Mouse (Mus musculus) erythroid progenitor cell, adult 5-6 weeks (primary cell): ENCODE data around the gene Olfr819. TPM values are rescaled to one million over a fixed set of nuclear protein-coding genes. Genes with fewer than 3 reads are reported as not detected.
"Not testable (repeated sequence)": the region's sequence is repeated elsewhere in the genome, so short reads cannot be mapped to it uniquely, and the experiment has no call there.

Experiments
- ATAC-seq: replicated peaks from 2 replicates; pipeline ENCODE4 v1.8.0; 2016; ENCODE audit warnings: moderate number of reproducible peaks, mild to moderate bottlenecking, moderate TSS enrichment, inconsistent platforms; ENCODE audit not compliant: poor library complexity, low FRiP score, severe bottlenecking
- total RNA-seq, 2 experiments: library from RNA; stranded (forward) in 1 of 2; stranded (reverse) in 1 of 2; fragments of 150-400 nt in 1 of 2; fragments of 186-747, 209-891 nt in 1 of 2; gene quantifications; 2 replicates each; pipeline versions ENCODE4 v1.2.3 to v1.2.4; 2015 to 2017; ENCODE audit warnings: low replicate concordance in 2 of 2

The Olfr819 gene
- total RNA-seq (2015; ENCODE audit: low replicate concordance) (not detected in 2 replicates), total RNA-seq (2017; ENCODE audit: low replicate concordance) (not detected in 2 replicates)

DNA sequence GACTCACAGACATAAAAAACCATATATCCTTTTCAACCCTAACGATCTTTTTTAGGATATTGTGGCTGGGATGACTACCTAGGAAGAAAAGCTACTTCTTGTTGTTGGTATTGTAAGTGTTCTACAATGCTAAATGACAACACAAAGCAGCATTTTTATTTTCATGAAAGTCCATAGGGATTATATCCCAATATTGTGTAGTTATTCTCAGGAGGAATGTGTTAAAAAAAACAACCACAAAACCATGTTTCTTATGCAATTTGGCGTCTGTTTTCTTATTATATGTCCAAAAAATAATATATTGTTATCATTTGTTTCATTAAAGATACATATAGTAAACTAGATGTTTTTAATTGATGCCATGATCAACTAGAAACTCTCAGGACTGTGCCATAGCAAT lies at the start of gene Olfr819:
Olfr819 (minus strand) TSS at position 101 of the 400 bp plus-strand sequence.
- ATAC-seq: not testable (repeated sequence)

GRCm38 (mm10) chr10:130012321-130012720 lies 45.3 kb upstream of the Olfr819 start, which contains the start of gene Olfr820:
TSS of gene Olfr820 (plus strand) at chr10:130012621.
- no peak for ATAC-seq

DNA sequence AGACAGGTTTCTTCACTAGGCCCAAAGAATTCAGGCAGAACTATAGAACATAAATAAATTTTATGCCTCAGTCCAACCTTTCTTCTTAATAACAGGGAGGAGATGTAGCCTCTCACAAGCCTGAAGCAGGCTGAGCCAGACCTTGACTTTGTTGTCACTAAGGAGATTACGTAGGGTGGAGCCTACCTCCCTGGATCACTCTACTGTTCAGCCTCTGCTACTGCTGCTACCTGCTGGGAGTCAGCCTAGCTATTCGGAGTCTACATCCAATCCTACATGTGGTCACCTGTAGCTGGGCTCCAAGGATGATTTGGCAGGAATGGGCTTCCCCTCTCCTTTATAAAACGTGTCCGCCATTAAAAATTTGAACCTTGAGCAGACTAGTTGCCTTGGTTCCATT lies 38.3 kb upstream of the Olfr819 start:
- ATAC-seq: not testable (repeated sequence)

- not testable (repeated sequence) for ATAC-seq
These were observed 37.0 kb upstream of the Olfr819 start for GRCm38 (mm10) chr10:130004104-130004503.

DNA sequence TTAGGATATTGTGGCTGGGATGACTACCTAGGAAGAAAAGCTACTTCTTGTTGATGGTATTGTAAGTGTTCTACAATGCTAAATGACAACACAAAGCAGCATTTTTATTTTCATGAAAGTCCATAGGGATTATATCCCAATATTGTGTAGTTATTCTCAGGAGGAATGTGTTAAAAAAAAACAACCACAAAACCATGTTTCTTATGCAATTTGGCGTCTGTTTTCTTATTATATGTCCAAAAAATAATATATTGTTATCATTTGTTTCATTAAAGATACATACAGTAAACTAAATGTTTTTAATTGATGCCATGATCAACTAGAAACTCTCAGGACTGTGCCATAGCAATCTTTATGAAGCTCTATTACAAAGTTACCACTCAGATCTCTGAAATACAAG lies 17.9 kb upstream of the Olfr819 start, which contains the start of gene Gm10310:
Gm10310 (minus strand) TSS at position 101 of the 400 bp plus-strand sequence.
- not testable (repeated sequence) for ATAC-seq

DNA sequence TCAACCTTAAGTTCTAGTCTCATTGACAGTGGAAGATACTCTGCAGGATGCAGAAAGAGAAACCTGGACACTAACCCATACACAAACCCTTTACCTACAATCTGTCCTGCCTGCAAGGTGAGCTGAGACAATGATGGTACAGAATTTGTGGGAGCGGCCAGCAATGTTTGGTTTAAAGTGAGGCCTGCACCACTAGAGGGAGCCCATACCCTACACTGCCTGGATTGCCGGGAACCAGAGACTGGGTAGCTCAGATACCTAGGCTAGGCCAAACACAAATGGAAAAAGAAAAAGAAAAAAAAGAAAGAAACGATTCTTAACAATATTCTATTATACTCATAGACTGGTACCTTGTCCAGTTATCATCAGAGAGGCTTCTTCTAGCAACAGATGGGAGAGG lies 14.8 kb upstream of the Olfr819 start:
- ATAC-seq: 0 out of 2 replicates have a peak, but pooled peaks have one; percentile 34

- ATAC-seq: not testable (repeated sequence)
These were observed 9.0 kb upstream of the Olfr819 start, which contains the start of gene Olfr247 for GRCm38 (mm10) chr10:129976040-129976439. TSS of gene Olfr247 (minus strand) at chr10:129976140.

DNA sequence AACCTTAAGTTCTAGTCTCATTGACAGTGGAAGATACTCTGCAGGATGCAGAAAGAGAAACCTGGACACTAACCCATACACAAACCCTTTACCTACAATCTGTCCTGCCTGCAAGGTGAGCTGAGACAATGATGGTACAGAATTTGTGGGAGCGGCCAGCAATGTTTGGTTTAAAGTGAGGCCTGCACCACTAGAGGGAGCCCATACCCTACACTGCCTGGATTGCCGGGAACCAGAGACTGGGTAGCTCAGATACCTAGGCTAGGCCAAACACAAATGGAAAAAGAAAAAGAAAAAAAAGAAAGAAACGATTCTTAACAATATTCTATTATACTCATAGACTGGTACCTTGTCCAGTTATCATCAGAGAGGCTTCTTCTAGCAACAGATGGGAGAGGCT lies 5.9 kb upstream of the Olfr819 start:
- not testable (repeated sequence) for ATAC-seq

- ATAC-seq: peak; percentile 54
These were observed 834 bp downstream of the Olfr819 start for GRCm38 (mm10) chr10:129966232-129966631.

DNA sequence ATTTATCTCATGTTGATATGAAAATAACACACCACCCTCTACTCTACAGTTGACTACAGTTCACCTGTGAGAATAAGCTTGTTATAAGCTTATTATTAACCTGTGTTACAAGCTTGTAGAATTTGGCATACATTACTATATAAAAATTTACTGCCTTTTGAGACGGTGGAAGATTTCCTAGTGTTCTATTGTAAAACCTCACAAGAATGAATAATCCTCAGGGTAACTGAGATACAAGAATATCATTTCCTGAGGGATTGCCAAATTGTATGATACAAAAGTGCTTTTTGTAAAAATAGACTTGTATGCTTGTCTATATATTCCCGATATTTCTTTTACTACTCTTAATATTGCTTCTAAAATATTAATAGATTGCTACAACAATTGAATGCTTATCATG lies 18.1 kb downstream of the Olfr819 start, which contains the start of gene Olfr818:
Olfr818 (minus strand) TSS at position 101 of the 400 bp plus-strand sequence.
- ATAC-seq: no peak

DNA sequence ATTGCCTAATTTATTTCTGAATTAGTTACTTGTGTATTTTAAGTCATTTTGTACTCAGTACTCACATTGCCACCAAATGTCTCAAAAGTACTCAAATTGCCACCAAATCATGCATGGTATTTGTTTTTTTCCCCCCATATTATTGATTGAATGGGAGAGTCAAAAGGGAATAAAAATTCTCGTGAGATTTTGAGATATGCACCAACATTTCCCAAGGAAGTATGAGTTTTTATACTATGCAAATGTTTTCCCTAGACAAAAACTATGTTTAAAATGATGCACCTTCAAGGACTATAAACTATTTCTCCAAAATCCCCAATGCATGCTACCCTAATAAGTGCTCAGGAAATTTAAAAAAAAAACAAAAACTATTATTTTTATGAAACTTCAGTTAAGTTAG lies 51.6 kb downstream of the Olfr819 start, which contains the start of gene Olfr816:
Olfr816 (minus strand) TSS at position 101 of the 400 bp plus-strand sequence.
- ATAC-seq: no peak

Other genes starting within 250 kb of the Olfr819 start
- gene Olfr805, start 237.9 kb downstream of the Olfr819 start, total RNA-seq (2015; ENCODE audit: low replicate concordance): not detected in 2 replicates
- gene Olfr805, start 237.9 kb downstream of the Olfr819 start, total RNA-seq (2017; ENCODE audit: low replicate concordance): not detected in 2 replicates
- not detected in 2 replicates for gene Olfr806, start 225.3 kb downstream of the Olfr819 start, total RNA-seq (2015; ENCODE audit: low replicate concordance)
- gene Olfr806, start 225.3 kb downstream of the Olfr819 start, total RNA-seq (2017; ENCODE audit: low replicate concordance): not detected in 2 replicates
- gene Olfr807, start 209.5 kb downstream of the Olfr819 start, total RNA-seq (2015; ENCODE audit: low replicate concordance): not detected in 2 replicates
- not detected in 2 replicates for gene Olfr807, start 209.5 kb downstream of the Olfr819 start, total RNA-seq (2017; ENCODE audit: low replicate concordance)
- gene Olfr808, start 201.8 kb downstream of the Olfr819 start, total RNA-seq (2015; ENCODE audit: low replicate concordance): not detected in 2 replicates
- not detected in 2 replicates for gene Olfr808, start 201.8 kb downstream of the Olfr819 start, total RNA-seq (2017; ENCODE audit: low replicate concordance)
- not detected in 2 replicates for gene Olfr809, start 192.6 kb downstream of the Olfr819 start, total RNA-seq (2015; ENCODE audit: low replicate concordance)
- not detected in 2 replicates for gene Olfr809, start 192.6 kb downstream of the Olfr819 start, total RNA-seq (2017; ENCODE audit: low replicate concordance)
- gene Olfr810, start 172.3 kb downstream of the Olfr819 start, total RNA-seq (2015; ENCODE audit: low replicate concordance): not detected in 2 replicates
- gene Olfr810, start 172.3 kb downstream of the Olfr819 start, total RNA-seq (2017; ENCODE audit: low replicate concordance): not detected in 2 replicates
- not detected in 2 replicates for gene Olfr811, start 162.9 kb downstream of the Olfr819 start, total RNA-seq (2015; ENCODE audit: low replicate concordance)
- gene Olfr811, start 162.9 kb downstream of the Olfr819 start, total RNA-seq (2017; ENCODE audit: low replicate concordance): not detected in 2 replicates
- gene Olfr812, start 121.2 kb downstream of the Olfr819 start, total RNA-seq (2015; ENCODE audit: low replicate concordance): not detected in 2 replicates
- not detected in 2 replicates for gene Olfr812, start 121.2 kb downstream of the Olfr819 start, total RNA-seq (2017; ENCODE audit: low replicate concordance)
- not detected in 2 replicates for gene Olfr813, start 111.9 kb downstream of the Olfr819 start, total RNA-seq (2015; ENCODE audit: low replicate concordance)
- gene Olfr813, start 111.9 kb downstream of the Olfr819 start, total RNA-seq (2017; ENCODE audit: low replicate concordance): not detected in 2 replicates
- not detected in 2 replicates for gene Olfr814, start 87.4 kb downstream of the Olfr819 start, total RNA-seq (2015; ENCODE audit: low replicate concordance)
- not detected in 2 replicates for gene Olfr814, start 87.4 kb downstream of the Olfr819 start, total RNA-seq (2017; ENCODE audit: low replicate concordance)
- gene Olfr815, start 61.4 kb downstream of the Olfr819 start, total RNA-seq (2015; ENCODE audit: low replicate concordance): not detected in 2 replicates
- gene Olfr815, start 61.4 kb downstream of the Olfr819 start, total RNA-seq (2017; ENCODE audit: low replicate concordance): not detected in 2 replicates
- gene Olfr816, start 51.7 kb downstream of the Olfr819 start, total RNA-seq (2015; ENCODE audit: low replicate concordance): not detected in 2 replicates
- not detected in 2 replicates for gene Olfr816, start 51.7 kb downstream of the Olfr819 start, total RNA-seq (2017; ENCODE audit: low replicate concordance)
- not detected in 2 replicates for gene Olfr818, start 18.2 kb downstream of the Olfr819 start, total RNA-seq (2015; ENCODE audit: low replicate concordance)
- not detected in 2 replicates for gene Olfr818, start 18.2 kb downstream of the Olfr819 start, total RNA-seq (2017; ENCODE audit: low replicate concordance)
- gene Olfr247, start 8.9 kb upstream of the Olfr819 start, total RNA-seq (2015; ENCODE audit: low replicate concordance): not detected in 2 replicates
- gene Olfr247, start 8.9 kb upstream of the Olfr819 start, total RNA-seq (2017; ENCODE audit: low replicate concordance): not detected in 2 replicates
- not detected in 2 replicates for gene Gm10310, start 17.8 kb upstream of the Olfr819 start, total RNA-seq (2015; ENCODE audit: low replicate concordance)
- not detected in 2 replicates for gene Gm10310, start 17.8 kb upstream of the Olfr819 start, total RNA-seq (2017; ENCODE audit: low replicate concordance)
- gene Olfr820, start 45.4 kb upstream of the Olfr819 start, total RNA-seq (2015; ENCODE audit: low replicate concordance): not detected in 2 replicates
- not detected in 2 replicates for gene Olfr820, start 45.4 kb upstream of the Olfr819 start, total RNA-seq (2017; ENCODE audit: low replicate concordance)
- not detected in 2 replicates for gene Olfr821, start 63.1 kb upstream of the Olfr819 start, total RNA-seq (2015; ENCODE audit: low replicate concordance)
- not detected in 2 replicates for gene Olfr821, start 63.1 kb upstream of the Olfr819 start, total RNA-seq (2017; ENCODE audit: low replicate concordance)
- gene Olfr822, start 103.9 kb upstream of the Olfr819 start, total RNA-seq (2015; ENCODE audit: low replicate concordance): not detected in 2 replicates
- not detected in 2 replicates for gene Olfr822, start 103.9 kb upstream of the Olfr819 start, total RNA-seq (2017; ENCODE audit: low replicate concordance)
- not detected in 2 replicates for gene Olfr823, start 148.1 kb upstream of the Olfr819 start, total RNA-seq (2015; ENCODE audit: low replicate concordance)
- not detected in 2 replicates for gene Olfr823, start 148.1 kb upstream of the Olfr819 start, total RNA-seq (2017; ENCODE audit: low replicate concordance)
- not detected in 2 replicates for gene Olfr824, start 162.7 kb upstream of the Olfr819 start, total RNA-seq (2015; ENCODE audit: low replicate concordance)
- not detected in 2 replicates for gene Olfr824, start 162.7 kb upstream of the Olfr819 start, total RNA-seq (2017; ENCODE audit: low replicate concordance)
- gene Olfr825, start 199.5 kb upstream of the Olfr819 start, total RNA-seq (2015; ENCODE audit: low replicate concordance): not detected in 2 replicates
- not detected in 2 replicates for gene Olfr825, start 199.5 kb upstream of the Olfr819 start, total RNA-seq (2017; ENCODE audit: low replicate concordance)
- not detected in 2 replicates for gene Olfr826, start 216.9 kb upstream of the Olfr819 start, total RNA-seq (2015; ENCODE audit: low replicate concordance)
- gene Olfr826, start 216.9 kb upstream of the Olfr819 start, total RNA-seq (2017; ENCODE audit: low replicate concordance): not detected in 2 replicates
- gene Olfr827, start 247.1 kb upstream of the Olfr819 start, total RNA-seq (2015; ENCODE audit: low replicate concordance): not detected in 2 replicates
- gene Olfr827, start 247.1 kb upstream of the Olfr819 start, total RNA-seq (2017; ENCODE audit: low replicate concordance): not detected in 2 replicates